Mouse (Mus musculus): ENCODE data around the gene Wdr89. TPM values are rescaled to one million over a fixed set of nuclear protein-coding genes. Genes with fewer than 3 reads are reported as not detected.
"Not testable (repeated sequence)": the region's sequence is repeated elsewhere in the genome, so short reads cannot be mapped to it uniquely, and the experiment has no call there.

Wdr89 gene
- 20.1 and 31.7 TPM in 2 replicates for total RNA-seq (2017)

- ATAC-seq (replicated peaks; ENCODE audit: low read depth, poor library complexity, severe bottlenecking): peak; percentile 91
Observed at GRCm38 (mm10) chr12:75669258-75670106, at the start of gene Wdr89. TSS of gene Wdr89 (minus strand) at chr12:75669537.

GRCm38 (mm10) chr12:75713596-75713995 is 44.3 kb upstream of the Wdr89 start:
- no peak for ATAC-seq (replicated peaks; ENCODE audit: low read depth, poor library complexity, severe bottlenecking)

- 0 out of 2 replicates have a peak, but pooled peaks have one; percentile 25 for ATAC-seq (replicated peaks; ENCODE audit: low read depth, poor library complexity, severe bottlenecking)
Observed at GRCm38 (mm10) chr12:75712905-75713304, 43.6 kb upstream of the Wdr89 start.

GRCm38 (mm10) chr12:75710596-75711376 is 41.4 kb upstream of the Wdr89 start:
- no peak for ATAC-seq (replicated peaks; ENCODE audit: low read depth, poor library complexity, severe bottlenecking)

- no peak for ATAC-seq (replicated peaks; ENCODE audit: low read depth, poor library complexity, severe bottlenecking)
Observed at GRCm38 (mm10) chr12:75709506-75709905, 40.2 kb upstream of the Wdr89 start.

- ATAC-seq (replicated peaks; ENCODE audit: low read depth, poor library complexity, severe bottlenecking): no peak
Observed at GRCm38 (mm10) chr12:75706670-75707069, 37.3 kb upstream of the Wdr89 start.

- ATAC-seq (replicated peaks; ENCODE audit: low read depth, poor library complexity, severe bottlenecking): no peak
Observed at GRCm38 (mm10) chr12:75702739-75703122, 33.4 kb upstream of the Wdr89 start.

- ATAC-seq (replicated peaks; ENCODE audit: low read depth, poor library complexity, severe bottlenecking): no peak
Observed at GRCm38 (mm10) chr12:75702084-75702738, 32.9 kb upstream of the Wdr89 start.

GRCm38 (mm10) chr12:75701173-75702083 is 32.1 kb upstream of the Wdr89 start:
- no peak for ATAC-seq (replicated peaks; ENCODE audit: low read depth, poor library complexity, severe bottlenecking)

GRCm38 (mm10) chr12:75698692-75699091 is 29.4 kb upstream of the Wdr89 start:
- no peak for ATAC-seq (replicated peaks; ENCODE audit: low read depth, poor library complexity, severe bottlenecking)

GRCm38 (mm10) chr12:75695845-75696244 is 26.5 kb upstream of the Wdr89 start:
- ATAC-seq (replicated peaks; ENCODE audit: low read depth, poor library complexity, severe bottlenecking): not testable (repeated sequence)

- ATAC-seq (replicated peaks; ENCODE audit: low read depth, poor library complexity, severe bottlenecking): no peak
Observed at GRCm38 (mm10) chr12:75689003-75689402, 19.7 kb upstream of the Wdr89 start.

GRCm38 (mm10) chr12:75687314-75687713 is 18.0 kb upstream of the Wdr89 start:
- ATAC-seq (replicated peaks; ENCODE audit: low read depth, poor library complexity, severe bottlenecking): 0 out of 2 replicates have a peak, but pooled peaks have one; percentile 22

- not testable (repeated sequence) for ATAC-seq (replicated peaks; ENCODE audit: low read depth, poor library complexity, severe bottlenecking)
Observed at GRCm38 (mm10) chr12:75684026-75684425, 14.7 kb upstream of the Wdr89 start.

GRCm38 (mm10) chr12:75683598-75683997 is 14.3 kb upstream of the Wdr89 start:
- no peak for ATAC-seq (replicated peaks; ENCODE audit: low read depth, poor library complexity, severe bottlenecking)

- no peak for ATAC-seq (replicated peaks; ENCODE audit: low read depth, poor library complexity, severe bottlenecking)
Observed at GRCm38 (mm10) chr12:75682842-75683241, 13.5 kb upstream of the Wdr89 start.

- ATAC-seq (replicated peaks; ENCODE audit: low read depth, poor library complexity, severe bottlenecking): no peak
Observed at GRCm38 (mm10) chr12:75681101-75681500, 11.8 kb upstream of the Wdr89 start.

- ATAC-seq (replicated peaks; ENCODE audit: low read depth, poor library complexity, severe bottlenecking): no peak
Observed at GRCm38 (mm10) chr12:75678393-75678792, 9.1 kb upstream of the Wdr89 start.

- no peak for ATAC-seq (replicated peaks; ENCODE audit: low read depth, poor library complexity, severe bottlenecking)
Observed at GRCm38 (mm10) chr12:75672630-75673029, 3.3 kb upstream of the Wdr89 start.

Data from common myeloid progenitor, adult 5-6 weeks (primary cell).